Mouse (Mus musculus) cerebellum, postnatal 4 days (tissue): Measurements from ENCODE around the gene Galnt6.

ENCODE experiments used
- DNase-seq, 2 experiments: peaks; one replicate each; pipeline ENCODE4 v3.0.0; 2022; ENCODE audit warnings: low spot score in 2 of 2, mixed read lengths in 1 of 2

Galnt6 gene

DNA sequence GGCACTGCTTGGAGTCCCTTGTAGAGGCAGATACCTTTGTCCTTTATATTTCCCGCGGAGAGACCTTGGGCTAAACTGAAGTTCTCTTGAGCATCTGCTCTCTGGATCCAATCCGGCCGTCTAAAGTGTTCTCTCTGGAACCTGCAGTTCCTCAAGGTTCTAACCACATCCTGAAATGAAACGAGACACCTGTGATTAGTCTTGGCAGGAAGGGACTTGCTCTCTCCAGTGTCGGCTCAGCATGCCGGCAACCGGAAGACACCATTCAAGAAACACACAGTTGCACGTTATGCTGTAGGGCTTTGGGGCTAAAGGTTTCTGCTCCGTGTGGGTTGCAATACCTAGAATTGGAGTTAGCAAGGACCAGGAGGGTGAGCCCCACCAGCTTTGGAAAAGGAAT is 9.1 kb downstream of the Galnt6 start:
- DNase-seq: no peak

- DNase-seq: no peak
Observed at GRCm38 (mm10) chr15:100719217-100719616, 10.0 kb downstream of the Galnt6 start.

DNA sequence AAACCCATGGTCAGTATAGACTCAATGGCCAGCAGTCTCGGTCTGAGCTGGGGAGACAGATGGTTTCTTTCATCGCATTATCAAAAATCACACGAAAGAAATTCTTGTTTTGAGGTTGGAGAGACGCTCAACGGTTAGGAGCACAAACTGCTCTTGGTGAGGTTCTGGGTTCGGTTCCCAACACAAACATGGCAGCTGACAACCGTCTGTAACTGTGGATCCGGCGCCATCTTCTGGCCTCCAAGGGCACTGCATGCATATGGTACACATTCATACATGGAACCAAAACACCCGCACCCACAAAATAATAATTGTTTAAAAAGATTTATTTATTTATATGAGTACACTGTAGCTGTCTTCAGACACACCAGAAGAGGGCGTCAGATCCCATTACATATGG is 10.6 kb downstream of the Galnt6 start:
- no peak for DNase-seq

- DNase-seq: no peak
Observed at GRCm38 (mm10) chr15:100717933-100718332, 11.2 kb downstream of the Galnt6 start.

DNA sequence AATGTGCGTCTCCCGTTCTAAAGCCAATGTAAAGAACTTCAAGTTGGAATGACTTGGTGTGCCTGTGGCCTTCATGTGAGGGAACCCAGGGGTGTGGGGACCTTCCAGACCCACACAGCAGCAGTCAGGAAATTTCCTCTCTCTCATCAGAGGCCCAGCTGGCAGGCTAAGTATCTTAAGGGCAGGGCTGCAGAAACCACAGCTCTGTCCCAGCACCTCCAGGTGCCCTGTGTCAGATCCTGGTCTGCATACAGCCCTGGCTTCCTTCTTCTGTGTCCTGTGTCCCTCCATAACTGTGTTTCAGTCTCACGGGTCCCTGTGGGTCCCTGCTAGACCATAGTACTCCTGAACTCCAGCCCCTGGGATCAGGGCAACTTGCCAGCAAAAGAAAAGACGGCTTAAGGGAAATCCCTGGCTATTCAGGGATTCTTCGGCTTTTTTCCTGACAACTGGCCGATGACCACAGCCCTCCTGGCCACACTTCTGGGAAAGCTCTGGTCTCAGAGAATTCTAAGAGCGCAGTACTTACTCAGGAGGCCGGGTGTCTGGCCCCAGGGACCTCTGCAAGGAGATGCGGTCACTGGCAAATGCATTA is 13.7 kb downstream of the Galnt6 start:
- no peak for DNase-seq

- DNase-seq: no peak
Observed at GRCm38 (mm10) chr15:100714470-100714869, 14.7 kb downstream of the Galnt6 start.

- no peak for DNase-seq
Observed at GRCm38 (mm10) chr15:100710838-100711237, 18.3 kb downstream of the Galnt6 start.

GRCm38 (mm10) chr15:100708433-100709078 is 20.6 kb downstream of the Galnt6 start:
- DNase-seq: no peak

GRCm38 (mm10) chr15:100706226-100706625 is 22.9 kb downstream of the Galnt6 start:
- no peak for DNase-seq

DNA sequence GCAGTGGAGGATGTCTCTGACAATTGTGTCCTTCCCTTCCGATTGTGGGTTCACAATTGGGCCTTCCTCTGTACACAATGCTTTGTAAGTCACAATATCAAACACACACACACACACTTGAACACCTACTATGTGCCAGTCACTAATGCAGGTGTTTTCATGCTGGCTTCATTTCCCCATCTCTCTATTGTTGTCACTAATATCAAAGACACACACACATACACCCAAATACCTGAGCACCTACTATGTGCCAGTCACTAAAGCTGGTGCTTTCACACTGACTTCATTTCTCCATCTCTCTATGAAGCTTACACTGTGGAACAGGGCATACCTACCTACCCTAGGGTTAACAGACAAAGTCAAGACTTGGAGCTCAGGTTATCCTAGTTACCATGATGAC is 23.8 kb downstream of the Galnt6 start:
- no peak for DNase-seq

- DNase-seq: no peak
Observed at GRCm38 (mm10) chr15:100703913-100704312, 25.3 kb downstream of the Galnt6 start.

DNA sequence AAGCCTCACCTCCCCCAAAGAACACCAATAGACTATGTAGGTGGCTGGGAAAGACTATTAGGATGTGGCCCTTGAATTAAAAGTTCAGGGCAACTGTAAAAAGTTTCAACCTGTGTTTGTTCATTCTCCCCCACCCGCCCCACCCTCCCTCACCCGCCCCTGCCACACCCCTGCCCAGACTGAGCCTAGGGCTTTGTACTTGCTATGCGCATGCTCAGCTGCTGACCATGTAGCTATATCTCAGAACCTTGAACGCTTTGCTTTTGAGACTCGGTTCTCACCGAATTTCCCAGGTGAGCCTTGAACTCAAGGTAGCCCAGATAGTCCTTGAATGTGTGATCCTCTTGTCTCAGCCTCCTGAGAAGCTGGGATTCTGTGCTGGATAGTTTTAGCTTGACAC is 27.3 kb downstream of the Galnt6 start:
- DNase-seq: no peak

DNA sequence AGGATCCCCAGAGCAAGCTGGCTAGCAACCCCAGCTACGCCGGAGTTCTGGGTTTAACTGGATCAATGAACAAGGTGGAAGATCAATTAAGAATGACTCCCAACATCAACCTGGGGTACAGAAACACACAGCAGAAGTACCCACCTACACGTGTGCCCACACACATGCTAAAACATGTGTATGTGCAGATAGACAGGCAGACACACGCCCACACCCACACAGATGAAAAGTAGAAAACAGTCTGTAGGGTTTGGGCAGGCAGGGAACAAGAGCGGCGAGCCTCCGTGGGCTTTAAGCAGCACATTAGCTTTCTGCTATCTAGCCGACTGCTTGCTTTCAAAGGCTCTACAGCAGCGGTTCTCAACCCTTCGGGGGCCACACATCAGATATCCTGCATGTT is 28.1 kb downstream of the Galnt6 start:
- DNase-seq: no peak

- DNase-seq: no peak
Observed at GRCm38 (mm10) chr15:100700424-100700823, 28.8 kb downstream of the Galnt6 start.

- no peak for DNase-seq
Observed at GRCm38 (mm10) chr15:100699386-100699785, 29.8 kb downstream of the Galnt6 start.

GRCm38 (mm10) chr15:100698078-100698477 is 31.1 kb downstream of the Galnt6 start:
- no peak for DNase-seq

DNA sequence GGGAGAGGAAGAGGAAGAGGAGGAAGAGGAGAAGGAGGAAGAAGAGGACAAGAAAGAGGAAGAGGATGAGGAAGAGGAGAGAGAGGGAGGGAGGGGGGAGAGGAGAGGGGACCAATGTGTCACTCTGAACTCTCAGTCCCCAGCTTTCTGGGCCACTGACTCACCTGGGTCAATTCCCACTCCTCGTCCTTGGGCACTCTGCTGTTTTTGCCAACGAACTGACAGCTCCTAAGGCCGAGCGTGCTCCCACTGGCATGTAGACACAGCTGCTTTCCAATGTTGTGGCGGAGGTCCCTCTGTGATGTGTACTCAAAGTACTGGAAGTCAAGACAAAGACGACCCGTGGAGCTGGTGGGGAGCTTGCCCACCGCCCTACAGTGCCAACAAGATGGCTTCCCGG is 34.8 kb downstream of the Galnt6 start:
- DNase-seq: no peak

- DNase-seq: no peak
Observed at GRCm38 (mm10) chr15:100691990-100692389, 37.2 kb downstream of the Galnt6 start.

DNA sequence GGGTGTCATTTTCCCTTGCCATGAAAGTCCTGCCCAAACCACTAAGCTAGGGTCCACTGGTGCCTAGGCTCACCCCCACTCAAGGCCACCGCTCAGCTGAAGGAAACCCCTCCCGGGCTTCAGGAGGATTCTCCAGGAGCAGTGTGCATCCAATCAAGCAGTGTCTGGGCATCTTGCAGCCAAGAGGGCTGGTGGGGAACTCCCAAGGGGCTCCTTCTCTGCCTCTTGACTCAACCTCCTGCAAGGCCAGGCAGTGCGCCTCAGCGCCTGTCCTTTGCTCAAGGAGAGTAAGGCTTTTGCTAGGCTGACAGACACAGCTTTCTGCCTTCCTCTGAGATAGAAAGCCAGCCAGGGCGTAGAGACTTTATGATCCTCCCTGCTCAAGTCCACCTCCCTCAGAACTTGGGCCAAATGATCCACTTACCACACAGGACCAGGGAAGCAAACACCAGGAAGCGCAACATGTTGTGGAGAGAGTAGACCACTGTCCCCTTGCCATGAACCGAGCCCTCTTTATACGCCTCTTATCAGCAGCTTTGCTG is 41.7 kb downstream of the Galnt6 start, which contains the start of gene Cela1:
Gene Cela1, minus strand, starts transcription at position 492 of the 542 bp plus-strand sequence.
- no peak for DNase-seq

GRCm38 (mm10) chr15:100686989-100687388 is 42.2 kb downstream of the Galnt6 start:
- no peak for DNase-seq

- no peak for DNase-seq
Observed at GRCm38 (mm10) chr15:100686434-100686833, 42.7 kb downstream of the Galnt6 start.

GRCm38 (mm10) chr15:100685849-100686248 is 43.3 kb downstream of the Galnt6 start:
- no peak for DNase-seq

- no peak for DNase-seq
Observed at GRCm38 (mm10) chr15:100685255-100685654, 43.9 kb downstream of the Galnt6 start.
